Mouse (Mus musculus): ENCODE measurements at regions not wholly inside any gene's neighbourhood (a gene's known extent, or its start where the extent isn't known, plus 50 kb on each side); places are given as distances from the start of the nearest gene placed in this dataset.

DNA sequence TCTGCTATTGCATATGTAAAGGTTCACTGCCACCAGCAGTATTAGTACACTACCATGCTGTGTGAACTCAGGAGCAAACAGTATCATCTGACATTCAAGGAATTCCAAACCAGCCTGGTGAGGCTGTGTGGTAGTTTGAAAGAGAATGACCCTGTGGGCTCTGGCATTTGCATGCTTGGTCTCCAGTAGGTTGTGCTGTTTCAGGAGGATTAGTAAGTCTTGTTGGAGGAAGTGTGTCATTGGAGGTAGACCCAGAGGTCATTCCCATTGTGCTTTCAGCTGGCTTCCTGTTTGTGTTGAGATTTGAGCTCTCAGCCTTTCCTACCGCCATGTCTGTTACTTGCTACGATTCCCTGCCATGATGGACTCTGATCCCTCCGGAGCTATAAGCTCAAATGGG, 98.3 kb upstream of the St6galnac5 start:
- TF ChIP-seq CTCF (conservative IDR thresholded peaks at IDR 0.05; ENCODE audit: insufficient read depth, insufficient read length, low read depth, low read length) = no peak
- TF ChIP-seq POLR2A (IDR thresholded peaks at IDR 0.05; ENCODE audit: low read depth, low read length) = no peak
